Mouse (Mus musculus) liver, embryonic 14.5 days (tissue): Measurements from ENCODE around the gene Cxcl14. TPM values are rescaled to one million over a fixed set of nuclear protein-coding genes. Genes with fewer than 3 reads are reported as not detected.

Experiments
- ATAC-seq: fragments of 200-750 bp; cut with Nextera tagmentation; 2 replicates; pipeline ENCODE4 v1.8.0; 2017; ENCODE audit warnings: moderate number of reproducible peaks, mild to moderate bottlenecking, moderate library complexity; ENCODE audit not compliant: insufficient read depth
- DNase-seq, 3 experiments: peaks; one replicate each; pipeline ENCODE4 v3.0.0-alpha.2; 2012 to 2013; ENCODE audit warnings: low read depth in 3 of 3, low spot score in 3 of 3
- H3K27ac ChIP-seq: fragments of 300-500 bp; sonication (generic); 2 replicates; pipeline ENCODE4 v1.5.1; 2014; ENCODE audit warnings: moderate library complexity, mild to moderate bottlenecking, control low read depth, inconsistent platforms
- H3K27me3 ChIP-seq: fragments of 300-500 bp; sonication (generic); 2 replicates; pipeline ENCODE4 v1.6.1; 2014; ENCODE audit warnings: mild to moderate bottlenecking, low read length, moderate library complexity; ENCODE audit not compliant: control insufficient read depth, insufficient read depth
- H3K36me3 ChIP-seq: fragments of 300-500 bp; sonication (generic); replicated peaks from 2 replicates; pipeline ENCODE4 v1.6.1; 2014; ENCODE audit warnings: low read depth; ENCODE audit not compliant: control insufficient read depth, insufficient read depth
- H3K4me1 ChIP-seq, 2 experiments: fragments of 200-500 bp in 1 of 2; fragments of 300-500 bp in 1 of 2; sonication (generic) in 1 of 2; replicated peaks; 2 replicates each; pipeline ENCODE4 v1.6.1; 2012 to 2014; ENCODE audit warnings: antibody characterized with exemption in 1 of 2, inconsistent platforms in 1 of 2, low read length in 1 of 2; ENCODE audit not compliant: control insufficient read depth in 2 of 2, insufficient read depth in 2 of 2
- H3K4me2 ChIP-seq: fragments of 300-500 bp; sonication (generic); 2 replicates; pipeline ENCODE4 v1.6.1; 2014; ENCODE audit warnings: low read depth, mild to moderate bottlenecking, control low read depth, moderate library complexity
- H3K4me3 ChIP-seq, 2 experiments: fragments of 200-500 bp in 1 of 2; fragments of 300-500 bp in 1 of 2; sonication (generic) in 1 of 2; 2 replicates each; pipeline ENCODE4 v1.5.1; 2012 to 2014; ENCODE audit warnings: low read depth in 2 of 2, low read length in 2 of 2, mild to moderate bottlenecking in 2 of 2, control low read depth in 1 of 2, inconsistent platforms in 1 of 2, moderate library complexity in 1 of 2; ENCODE audit not compliant: insufficient read depth in 1 of 2
- H3K9ac ChIP-seq: fragments of 300-500 bp; sonication (generic); replicated peaks from 2 replicates; pipeline ENCODE4 v1.6.1; 2014; ENCODE audit warnings: mild to moderate bottlenecking, control low read depth, moderate library complexity
- H3K9me3 ChIP-seq: fragments of 300-500 bp; sonication (generic); 2 replicates; pipeline ENCODE4 v1.6.1; 2016; ENCODE audit warnings: low read length, mixed read lengths; ENCODE audit not compliant: control insufficient read depth
- CTCF ChIP-seq: IDR thresholded peaks from 2 replicates; pipeline ENCODE4 v1.5.1; 2016; ENCODE audit warnings: antibody characterized with exemption, low read depth, control low read depth
- EP300 ChIP-seq: IDR thresholded peaks from 2 replicates; pipeline ENCODE4 v1.6.1; 2016; ENCODE audit warnings: antibody characterized with exemption, low read depth
- whole genome bisulfite sequencing: fragments of 180-500 bp; shearing (Covaris S2); extraction: QIAGEN DNeasy Blood & Tissue Kit; methylation state at CpG from one replicate; pipeline ENCODE4 v1.1.7; 2014; ENCODE audit not compliant: insufficient replicate concordance; 5-methylcytosine and 5-hydroxymethylcytosine counted together
- polyA plus RNA-seq, 2 experiments: library from polyadenylated mRNA; depleted of rRNA in 1 of 2; stranded (reverse) in 1 of 2; unstranded in 1 of 2; fragments of >200 nt; fragmentation: Nextera tagmentation in 1 of 2; extraction: Ambion mirVana in 1 of 2; gene quantifications; 2 replicates each; pipeline versions ENCODE4 v1.2.1 to v1.2.3; 2012 to 2014

The Cxcl14 gene
- 0.10 and 0.20 TPM in 2 replicates for polyA plus RNA-seq (2012; rRNA removed)
- polyA plus RNA-seq (2014; fragmentation: Nextera tagmentation; extraction: Ambion mirVana): not detected in 2 replicates

DNA sequence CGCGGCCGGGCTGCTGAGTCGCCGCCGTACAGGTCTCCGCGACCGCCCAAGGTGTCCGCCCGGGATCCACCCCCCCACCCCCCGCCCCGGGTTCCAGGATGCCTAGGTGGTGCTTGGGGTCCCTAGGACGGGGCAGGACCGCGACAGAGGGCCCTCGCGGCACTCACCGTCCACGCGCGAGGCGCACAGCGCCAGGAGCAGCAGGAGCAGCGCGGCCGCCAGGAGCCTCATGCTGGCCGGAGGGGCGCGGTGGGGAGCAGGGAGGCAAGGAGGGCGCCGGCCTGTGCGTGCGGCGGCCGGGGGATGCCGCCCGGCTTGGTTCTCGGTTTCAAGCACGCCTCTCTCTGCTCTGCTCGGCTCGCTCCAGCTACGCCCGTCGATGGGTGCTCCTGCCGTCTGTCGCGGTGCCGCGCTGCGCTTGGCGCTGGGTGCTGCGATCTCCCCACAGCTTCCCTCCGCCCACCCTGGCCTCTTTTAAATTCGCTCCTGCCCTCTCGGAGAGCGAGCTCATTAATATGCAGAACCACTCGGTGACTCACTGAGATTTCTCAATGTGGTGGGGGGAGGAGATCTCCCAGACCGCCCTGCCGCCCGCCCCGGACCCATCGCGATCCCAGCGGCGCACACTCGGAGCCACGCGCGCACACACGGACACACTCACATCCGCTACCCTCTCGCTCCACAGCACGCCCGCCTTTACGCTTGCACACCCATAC is at the start of gene Cxcl14:
Gene Cxcl14, minus strand, starts transcription at position 609 of the 716 bp plus-strand sequence.
- Histone ChIP-seq H3K4me1 (no peaks in the 10 kb centered on the region), H3K4me3 (no peak within 1 kb of the TSS), H3K4me2 (0 out of 2 replicates have a peak within 1 kb of the TSS, but pooled peaks have one; percentile 7), H3K9me3 (no peaks in the 10 kb centered on the region), H3K36me3 (no peaks in the 10 kb centered on the region), H3K9ac (no peak within 1 kb of the TSS), H3K27me3 (peaks cover 37% of the 10 kb centered on the region), H3K27ac (no peak within 1 kb of the TSS)
- ATAC-seq (no peak), DNase-seq (no peak)
- TF ChIP-seq EP300 (no peak), CTCF (no peak)
- 1% methylated on average over 76 of the region's 76 CpGs for WGBS

DNA sequence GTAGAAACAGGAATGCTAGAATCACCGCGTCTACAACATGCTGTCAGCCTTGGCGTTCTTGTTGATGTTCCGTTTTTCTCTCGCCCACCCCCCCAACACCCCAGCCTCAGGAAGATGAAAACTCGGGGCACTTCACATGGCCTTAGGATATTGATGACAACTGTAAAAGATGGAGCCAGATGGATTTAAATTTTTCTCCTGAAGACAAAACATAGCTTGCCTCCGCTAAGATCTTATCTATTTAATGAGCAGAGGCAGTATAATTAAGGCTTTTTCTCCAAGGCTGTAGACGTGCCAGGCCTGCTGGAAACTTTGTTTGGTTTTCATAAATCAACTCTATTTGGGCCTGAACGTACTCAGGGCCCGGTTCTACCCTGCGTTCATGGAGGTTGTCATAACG is 48.0 kb upstream of the Cxcl14 start:
- Histone ChIP-seq H3K27ac (no peak overlapping the region), H3K36me3 (no peaks in the 10 kb centered on the region), H3K4me3 (no peak overlapping the region), H3K9ac (no peak overlapping the region), H3K4me1 (no peaks in the 10 kb centered on the region), H3K9me3 (no peaks in the 10 kb centered on the region), H3K4me2 (no peak overlapping the region), H3K27me3 (no peaks in the 10 kb centered on the region)
- TF ChIP-seq CTCF (no peak), EP300 (no peak)
- 63% methylated on average over 12 of the region's 12 CpGs for WGBS
- ATAC-seq (no peak), DNase-seq (no peak)

DNA sequence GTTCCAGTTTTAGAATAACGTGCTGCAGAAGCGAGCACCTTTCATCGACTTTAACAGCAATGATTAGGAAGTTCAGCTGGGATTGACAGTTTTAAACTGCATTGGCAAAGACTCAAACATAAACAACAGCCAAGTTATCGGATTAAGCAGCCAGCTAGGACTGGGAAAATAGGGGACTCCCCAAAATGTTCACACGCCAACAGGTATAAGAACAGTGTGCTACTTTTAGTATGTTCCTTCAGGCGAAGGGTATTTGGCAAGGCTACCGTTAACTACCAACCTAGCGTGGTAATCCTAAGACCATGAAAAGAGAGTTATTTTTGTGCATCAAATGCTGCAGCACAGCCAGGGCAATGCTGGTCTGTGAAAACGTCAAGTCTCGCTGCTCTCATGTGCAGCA is 46.1 kb upstream of the Cxcl14 start:
- DNase-seq (no peak), ATAC-seq (no peak)
- TF ChIP-seq EP300 (no peak), CTCF (no peak)
- no peaks in the 10 kb centered on the region for H3K36me3 ChIP-seq
- 73% methylated on average over 10 of the region's 10 CpGs for WGBS
- no peaks in the 10 kb centered on the region for H3K9me3 ChIP-seq
- H3K9ac ChIP-seq: no peak overlapping the region
- no peaks in the 10 kb centered on the region for H3K27me3 ChIP-seq
- no peak overlapping the region for H3K4me2 ChIP-seq
- H3K4me3 ChIP-seq: no peak overlapping the region
- no peak overlapping the region for H3K27ac ChIP-seq
- no peaks in the 10 kb centered on the region for H3K4me1 ChIP-seq

DNA sequence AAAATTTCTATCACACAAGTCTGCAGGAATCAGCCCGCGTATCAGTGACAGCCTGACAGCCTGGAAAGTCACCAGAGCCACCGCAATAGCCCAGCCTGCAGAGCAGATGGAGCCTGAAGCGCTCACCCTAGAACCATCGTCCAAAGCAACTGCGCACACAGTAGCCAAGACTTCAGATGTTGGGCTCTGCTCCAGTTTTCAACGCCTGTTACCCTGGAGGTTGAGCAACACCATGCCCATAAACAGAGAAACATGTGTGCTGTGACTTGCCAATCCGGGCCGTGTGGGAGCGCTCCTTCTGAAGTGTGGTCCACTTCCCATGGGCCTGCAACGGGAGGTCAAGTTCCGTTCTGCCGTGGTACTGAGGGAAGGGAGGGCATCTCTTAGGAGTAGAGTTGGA is 44.2 kb upstream of the Cxcl14 start:
- Histone ChIP-seq H3K27ac (no peak overlapping the region), H3K4me2 (no peak overlapping the region), H3K4me1 (no peaks in the 10 kb centered on the region), H3K27me3 (no peaks in the 10 kb centered on the region), H3K36me3 (no peaks in the 10 kb centered on the region), H3K9ac (no peak overlapping the region), H3K9me3 (no peaks in the 10 kb centered on the region), H3K4me3 (no peak overlapping the region)
- ATAC-seq (no peak), DNase-seq (no peak)
- WGBS: 81% methylated on average over 13 of the region's 13 CpGs
- no peak for TF ChIP-seq CTCF
- no peak for TF ChIP-seq EP300

DNA sequence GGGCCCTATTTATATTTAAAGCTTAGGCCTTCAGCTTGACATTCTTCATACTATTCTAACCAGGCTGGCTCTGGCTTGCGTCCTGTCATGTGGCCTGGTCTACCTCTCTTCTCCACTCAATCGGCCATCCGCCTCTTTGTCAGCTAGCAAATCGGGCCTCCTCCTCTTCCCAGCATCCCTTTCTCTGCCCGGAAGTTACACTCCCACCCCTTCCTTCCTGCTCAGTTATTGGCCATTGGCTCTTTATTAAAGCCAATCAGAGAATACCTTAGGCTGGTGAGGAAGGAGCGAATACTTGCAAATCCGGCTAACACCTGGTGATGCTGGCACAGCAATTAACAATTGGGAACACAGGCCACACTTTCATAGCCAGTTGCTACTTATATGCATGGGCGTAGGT is 43.5 kb upstream of the Cxcl14 start:
- WGBS: 68% methylated on average over 8 of the region's 8 CpGs
- ATAC-seq: no peak
- no peak overlapping the region for H3K9ac ChIP-seq

More for the DNA sequence above, 43.5 kb upstream of the Cxcl14 start:
- Histone ChIP-seq H3K27me3 (no peaks in the 10 kb centered on the region), H3K4me2 (no peak overlapping the region), H3K4me3 (no peak overlapping the region), H3K36me3 (no peaks in the 10 kb centered on the region), H3K27ac (no peak overlapping the region), H3K4me1 (no peaks in the 10 kb centered on the region), H3K9me3 (no peaks in the 10 kb centered on the region)
- no peak for TF ChIP-seq EP300
- TF ChIP-seq CTCF: no peak
- no peak for DNase-seq
